Mouse (Mus musculus) adrenal gland, postnatal 10 days (tissue): ENCODE results near the gene Btbd17. TPM values are rescaled to one million over a fixed set of nuclear protein-coding genes. Genes with fewer than 3 reads are reported as not detected.

Experiments used
- DNase-seq: peaks from one replicate; pipeline ENCODE4 v3.0.0; 2021; ENCODE audit warnings: mixed read lengths
- long read RNA-seq, 2 experiments: library from polyadenylated mRNA; stranded (forward); transcript quantifications; one replicate each; pipeline ENCODE4 v2.0.0; 2021
- total RNA-seq, 2 experiments: library from RNA; stranded (reverse); gene quantifications; 2 replicates each; pipeline ENCODE4 v1.2.3; 2021

The Btbd17 gene
- total RNA-seq, result under 1 TPM; 0.21 to 0.33 TPM
- long read RNA-seq, experiment 1, result 0 reads
- long read RNA-seq, experiment 2, result 0 reads

- DNase-seq, result no peak
Measured at GRCm38 (mm10) chr11:114795848-114796322, at the start of gene Btbd17. Gene Btbd17 (minus strand): TSS chr11:114795945.

GRCm38 (mm10) chr11:114844464-114845220 is 48.9 kb upstream of the Btbd17 start:
- DNase-seq, result no peak

- no peak for DNase-seq
Measured at GRCm38 (mm10) chr11:114843818-114844463, 48.2 kb upstream of the Btbd17 start.

GRCm38 (mm10) chr11:114833166-114833565 is 37.4 kb upstream of the Btbd17 start:
- DNase-seq, result no peak

GRCm38 (mm10) chr11:114830433-114830773 is 34.7 kb upstream of the Btbd17 start:
- DNase-seq, result no peak

GRCm38 (mm10) chr11:114829499-114830432 is 34.0 kb upstream of the Btbd17 start:
- peak; percentile 67 for DNase-seq

GRCm38 (mm10) chr11:114826686-114827085 is 30.9 kb upstream of the Btbd17 start:
- no peak for DNase-seq

- DNase-seq, result no peak
Measured at GRCm38 (mm10) chr11:114823199-114823725, 27.5 kb upstream of the Btbd17 start.

- peak; percentile 53 for DNase-seq
Measured at GRCm38 (mm10) chr11:114822727-114823126, 27.0 kb upstream of the Btbd17 start.

- no peak for DNase-seq
Measured at GRCm38 (mm10) chr11:114821325-114821724, 25.6 kb upstream of the Btbd17 start.

GRCm38 (mm10) chr11:114820444-114820843 is 24.7 kb upstream of the Btbd17 start:
- DNase-seq, result no peak

- no peak for DNase-seq
Measured at GRCm38 (mm10) chr11:114819110-114819509, 23.4 kb upstream of the Btbd17 start.

GRCm38 (mm10) chr11:114818185-114818584 is 22.4 kb upstream of the Btbd17 start:
- no peak for DNase-seq

- no peak for DNase-seq
Measured at GRCm38 (mm10) chr11:114816934-114817333, 21.2 kb upstream of the Btbd17 start.

GRCm38 (mm10) chr11:114814873-114815592 is 19.3 kb upstream of the Btbd17 start:
- no peak for DNase-seq

- DNase-seq, result peak; percentile 97
Measured at GRCm38 (mm10) chr11:114812731-114813240, 17.0 kb upstream of the Btbd17 start.

- no peak for DNase-seq
Measured at GRCm38 (mm10) chr11:114810344-114810743, 14.6 kb upstream of the Btbd17 start.

- no peak for DNase-seq
Measured at GRCm38 (mm10) chr11:114809371-114809770, 13.6 kb upstream of the Btbd17 start.

GRCm38 (mm10) chr11:114807686-114808427 is 12.1 kb upstream of the Btbd17 start:
- no peak for DNase-seq

- no peak for DNase-seq
Measured at GRCm38 (mm10) chr11:114807025-114807424, 11.3 kb upstream of the Btbd17 start.

- DNase-seq, result no peak
Measured at GRCm38 (mm10) chr11:114803990-114804389, 8.2 kb upstream of the Btbd17 start.
